Mouse (Mus musculus): ENCODE measurements at regions not wholly inside any gene's neighbourhood (a gene's known extent, or its start where the extent isn't known, plus 50 kb on each side); places are given as distances from the start of the nearest gene placed in this dataset.
A peak's percentile ranks its signal among the peaks of the same experiment; 100 is the strongest.

GRCm38 (mm10) chr13:28757846-28758522 lies 195.5 kb downstream of the Sox4 start:
- Histone ChIP-seq H3K27ac (peak overlapping the region; percentile 90), H3K4me1 (peaks cover 60% of the 10 kb centered on the region), H3K27me3 (ENCODE audit: low read depth, poor library complexity, severe bottlenecking) (no peaks in the 10 kb centered on the region), H3K9me3 (replicated peaks) (no peaks in the 10 kb centered on the region), H3K36me3 (no peaks in the 10 kb centered on the region), H3K4me3 (peak overlapping the region; percentile 50)
- peak; percentile 70 for DNase-seq (ENCODE audit: low spot score)
- under 1% methylated on average over 13 of the region's 13 CpGs for WGBS

DNA sequence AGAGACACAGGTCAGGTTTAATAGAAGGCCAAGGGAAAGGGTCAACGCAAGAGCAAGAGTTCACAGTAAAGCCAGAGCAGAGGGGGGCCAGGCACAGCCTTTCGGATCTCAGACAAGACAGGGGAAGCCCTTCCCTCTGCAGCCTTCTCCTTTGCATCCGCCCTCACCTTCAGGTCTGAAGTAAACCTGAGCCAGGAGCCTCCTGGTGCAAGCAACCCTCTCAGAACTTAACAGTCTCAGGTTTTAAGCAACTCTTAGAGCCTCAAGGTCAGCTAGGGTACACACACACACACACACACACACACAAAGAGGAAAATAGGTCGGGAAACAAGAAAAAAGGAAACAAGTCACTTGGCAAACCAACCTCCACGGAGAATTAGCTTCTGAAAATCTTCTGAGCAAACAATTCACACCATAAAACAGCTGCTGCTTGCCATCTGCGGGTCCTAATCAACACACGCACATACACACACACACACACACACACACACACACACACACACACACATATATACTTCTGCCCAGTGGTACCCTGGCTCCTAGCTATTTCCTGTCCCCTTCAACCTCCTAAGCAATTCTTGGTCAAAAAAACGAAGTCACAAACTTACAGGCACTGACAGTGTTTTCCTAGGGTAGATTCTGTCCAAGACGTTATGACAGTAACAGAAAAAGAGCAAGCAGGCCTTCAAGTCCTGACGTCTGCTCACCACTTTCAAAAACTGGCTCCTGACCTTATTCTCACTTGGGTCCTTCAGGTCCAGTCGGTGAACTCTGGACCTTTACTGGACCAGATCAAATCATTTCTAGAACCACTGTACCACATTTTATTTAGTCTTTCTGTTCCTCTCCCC lies 196.4 kb downstream of the Sox4 start:
- Histone ChIP-seq H3K9me3 (replicated peaks) (no peaks in the 10 kb centered on the region), H3K27me3 (ENCODE audit: low read depth, poor library complexity, severe bottlenecking) (no peaks in the 10 kb centered on the region), H3K4me1 (peaks cover 60% of the 10 kb centered on the region), H3K4me3 (peak overlapping the region; percentile 50), H3K36me3 (no peaks in the 10 kb centered on the region), H3K27ac (peak overlapping the region; percentile 90)
- WGBS: 16% methylated on average over 11 of the region's 11 CpGs
- DNase-seq (ENCODE audit: low spot score): no peak

DNA sequence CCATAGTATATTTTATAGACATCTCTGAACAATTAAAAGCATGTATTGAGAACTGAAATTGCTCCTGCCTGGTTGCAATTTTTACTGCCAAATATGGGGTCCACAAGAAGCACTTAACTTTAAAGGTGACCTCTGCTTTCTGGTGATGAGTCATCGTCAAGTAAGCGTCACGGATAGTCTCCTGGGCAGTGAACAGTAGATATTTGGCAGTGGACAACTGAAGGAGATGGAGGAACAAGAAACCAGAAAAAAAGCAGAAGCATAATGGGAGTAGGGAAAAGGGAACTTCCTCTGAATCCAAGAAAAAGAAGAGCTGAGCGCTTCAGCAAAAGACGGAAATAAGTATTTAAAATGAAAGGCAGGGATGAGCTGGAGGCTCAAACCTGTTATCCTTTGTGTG lies 199.3 kb downstream of the Sox4 start:
- Histone ChIP-seq H3K4me3 (no peak overlapping the region), H3K36me3 (no peaks in the 10 kb centered on the region), H3K9me3 (replicated peaks) (no peaks in the 10 kb centered on the region), H3K27me3 (ENCODE audit: low read depth, poor library complexity, severe bottlenecking) (no peaks in the 10 kb centered on the region), H3K4me1 (peaks cover 47% of the 10 kb centered on the region), H3K27ac (no peak overlapping the region)
- 71% methylated on average over 5 of the region's 5 CpGs for WGBS
- no peak for DNase-seq (ENCODE audit: low spot score)

DNA sequence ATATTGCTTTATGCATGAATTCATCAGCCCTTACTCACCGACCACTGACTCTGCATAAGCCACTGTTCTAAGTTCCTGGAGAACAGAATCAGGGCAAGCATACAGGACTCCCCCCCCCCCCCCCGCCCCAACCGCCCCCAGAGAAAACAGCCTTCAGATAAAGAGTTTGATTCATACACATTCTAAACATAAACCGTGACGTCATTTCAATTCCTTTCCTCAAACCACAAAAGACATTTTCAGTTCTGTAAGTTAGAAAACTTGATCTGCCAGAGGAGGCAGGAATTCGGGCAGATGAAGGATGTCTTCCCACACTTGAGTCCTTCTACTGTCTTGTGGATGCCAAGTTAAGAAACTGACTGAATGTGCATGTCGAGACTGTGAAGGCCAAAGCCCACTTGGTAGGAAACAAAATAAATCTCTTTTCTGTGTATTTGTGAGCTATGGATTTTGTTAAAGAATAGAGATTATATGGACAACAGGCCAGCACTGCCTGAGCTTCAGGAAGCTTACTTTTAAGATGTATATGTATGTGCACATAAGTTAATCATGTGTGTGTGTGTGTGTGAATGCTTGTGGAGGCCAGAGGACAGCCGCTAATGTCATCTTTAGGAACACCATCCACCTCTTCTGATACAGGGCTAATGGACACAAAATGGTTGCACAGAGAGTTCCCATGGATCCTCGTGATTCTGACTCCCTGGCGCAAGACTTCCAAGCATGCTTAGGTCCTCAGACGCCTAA lies 202.4 kb downstream of the Sox4 start:
- WGBS: 87% methylated on average over 11 of the region's 11 CpGs
- H3K9me3 ChIP-seq (replicated peaks): no peaks in the 10 kb centered on the region
- no peak overlapping the region for H3K4me3 ChIP-seq
- H3K27ac ChIP-seq: no peak overlapping the region
- H3K36me3 ChIP-seq: no peaks in the 10 kb centered on the region
- no peak for DNase-seq (ENCODE audit: low spot score)
- peaks cover 17% of the 10 kb centered on the region for H3K4me1 ChIP-seq
- H3K27me3 ChIP-seq (ENCODE audit: low read depth, poor library complexity, severe bottlenecking): no peaks in the 10 kb centered on the region

DNA sequence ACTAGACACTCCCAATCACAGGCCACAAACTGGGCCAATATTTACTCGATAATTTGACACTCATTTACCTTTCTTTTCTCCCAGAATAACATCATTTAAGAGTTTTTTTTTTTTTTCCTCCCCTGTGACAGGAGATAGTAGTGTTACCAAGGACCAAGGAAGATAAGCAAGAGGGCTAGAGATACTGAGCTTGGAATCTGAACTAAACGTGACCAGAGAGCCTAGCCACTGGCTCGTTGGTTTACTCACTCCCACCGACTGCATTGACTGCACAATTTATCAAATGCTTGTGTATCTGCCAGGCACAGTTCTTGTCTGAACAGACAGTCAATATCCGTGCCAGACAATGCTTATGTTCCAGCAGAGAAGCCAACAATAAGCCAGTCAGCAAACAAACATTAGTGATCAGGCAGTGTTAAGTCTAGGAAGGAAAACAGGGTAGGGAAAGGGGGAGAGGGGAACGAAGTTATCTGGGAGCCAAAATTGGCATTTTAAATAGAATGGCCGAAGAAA lies 213.3 kb downstream of the Sox4 start:
- Histone ChIP-seq H3K27me3 (ENCODE audit: low read depth, poor library complexity, severe bottlenecking) (no peaks in the 10 kb centered on the region), H3K27ac (no peak overlapping the region), H3K4me3 (no peak overlapping the region), H3K9me3 (replicated peaks) (no peaks in the 10 kb centered on the region), H3K4me1 (peaks cover 15% of the 10 kb centered on the region), H3K36me3 (no peaks in the 10 kb centered on the region)
- DNase-seq (ENCODE audit: low spot score): no peak
- 70% methylated on average over 7 of the region's 7 CpGs for WGBS

- peak overlapping the region; percentile 30; the same call in 1 of the 2 replicates for H3K27ac ChIP-seq
- no peaks in the 10 kb centered on the region for H3K36me3 ChIP-seq
- no peak for DNase-seq (ENCODE audit: low spot score)
- no peak overlapping the region for H3K4me3 ChIP-seq
- 70% methylated on average over 8 of the region's 8 CpGs for WGBS
- no peaks in the 10 kb centered on the region for H3K27me3 ChIP-seq (ENCODE audit: low read depth, poor library complexity, severe bottlenecking)
- H3K9me3 ChIP-seq (replicated peaks): no peaks in the 10 kb centered on the region
- H3K4me1 ChIP-seq: peaks cover 15% of the 10 kb centered on the region
Measured at GRCm38 (mm10) chr13:28738160-28739100, 215.1 kb downstream of the Sox4 start.

GRCm38 (mm10) chr13:28732475-28732874 lies 221.0 kb downstream of the Sox4 start:
- no peaks in the 10 kb centered on the region for H3K9me3 ChIP-seq (replicated peaks)
- H3K27ac ChIP-seq: no peak overlapping the region
- 76% methylated on average over 1 of the region's 1 CpGs for WGBS
- no peak for DNase-seq (ENCODE audit: low spot score)
- H3K4me1 ChIP-seq: no peaks in the 10 kb centered on the region
- H3K27me3 ChIP-seq (ENCODE audit: low read depth, poor library complexity, severe bottlenecking): no peaks in the 10 kb centered on the region
- no peak overlapping the region for H3K4me3 ChIP-seq
- H3K36me3 ChIP-seq: no peaks in the 10 kb centered on the region

DNA sequence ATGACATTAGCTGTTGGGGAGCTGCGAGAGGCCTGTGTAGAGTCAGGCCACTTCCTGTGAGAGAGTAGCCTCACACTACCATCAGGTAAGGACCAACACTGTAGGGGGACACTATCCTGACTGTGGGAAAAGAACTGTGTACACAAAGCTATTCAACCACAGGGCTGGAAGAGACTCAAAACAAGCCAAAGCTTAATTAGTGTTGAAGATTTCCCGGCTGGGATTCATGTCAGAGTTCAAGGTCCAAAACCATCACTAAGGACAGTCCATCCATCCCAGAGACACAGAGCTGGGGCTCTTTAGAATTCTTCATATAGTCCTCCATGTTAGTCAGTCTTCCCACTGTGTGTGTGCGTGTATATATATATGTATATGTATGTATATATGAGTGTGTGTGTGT lies 221.5 kb downstream of the Sox4 start:
- H3K36me3 ChIP-seq: no peaks in the 10 kb centered on the region
- H3K4me1 ChIP-seq: no peaks in the 10 kb centered on the region
- H3K27ac ChIP-seq: no peak overlapping the region
- WGBS: 90% methylated on average over 3 of the region's 3 CpGs
- no peak for DNase-seq (ENCODE audit: low spot score)
- H3K4me3 ChIP-seq: no peak overlapping the region
- no peaks in the 10 kb centered on the region for H3K9me3 ChIP-seq (replicated peaks)
- no peaks in the 10 kb centered on the region for H3K27me3 ChIP-seq (ENCODE audit: low read depth, poor library complexity, severe bottlenecking)

DNA sequence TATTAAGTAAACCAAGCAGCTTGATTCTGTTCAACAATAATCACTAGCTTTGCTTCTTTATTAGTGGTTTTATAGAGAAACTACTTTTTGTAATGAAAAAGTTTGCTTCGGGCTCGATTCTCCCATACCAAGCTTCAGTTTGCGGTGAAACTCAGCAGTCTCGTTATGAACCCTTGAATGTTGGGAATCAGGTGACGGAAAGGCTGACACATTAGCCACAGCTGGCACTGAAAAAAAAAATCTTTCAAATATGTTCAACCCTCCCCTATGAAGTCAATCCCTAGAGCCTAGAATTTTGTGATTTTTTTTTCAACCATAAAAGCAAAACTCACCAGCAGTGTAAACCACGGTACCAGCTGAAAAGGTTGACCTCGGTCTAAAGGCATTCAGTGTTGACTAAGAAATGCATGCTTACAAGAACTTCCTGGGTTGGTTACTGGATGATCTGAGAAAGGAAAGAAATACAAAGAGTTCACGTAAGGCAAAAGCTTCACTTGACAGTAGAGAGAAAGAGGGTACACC lies 223.4 kb downstream of the Sox4 start:
- H3K27ac ChIP-seq: no peak overlapping the region
- DNase-seq (ENCODE audit: low spot score): no peak

DNA sequence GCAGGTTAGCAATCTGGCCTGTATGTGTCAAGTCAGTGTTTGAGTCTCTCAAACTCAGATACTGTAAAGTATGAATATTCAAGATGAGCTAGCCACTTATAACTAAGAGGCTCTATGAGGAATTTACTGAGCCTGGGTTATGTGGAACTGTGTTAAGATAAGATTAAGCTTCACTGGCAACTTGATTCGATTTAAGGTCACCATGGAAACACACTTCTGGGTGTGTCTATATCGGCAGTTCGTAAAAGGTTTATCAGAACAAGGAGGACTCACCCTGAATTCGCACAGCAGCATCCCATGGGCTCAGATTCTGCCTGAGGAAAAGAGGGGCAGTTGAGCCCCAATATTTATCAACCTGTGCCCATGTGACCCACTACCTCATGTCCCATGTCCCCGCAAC lies 224.7 kb downstream of the Sox4 start:
- DNase-seq (ENCODE audit: low spot score): no peak
- no peaks in the 10 kb centered on the region for H3K4me1 ChIP-seq
- no peak overlapping the region for H3K27ac ChIP-seq
- H3K4me3 ChIP-seq: no peak overlapping the region
- H3K36me3 ChIP-seq: no peaks in the 10 kb centered on the region
- no peaks in the 10 kb centered on the region for H3K27me3 ChIP-seq (ENCODE audit: low read depth, poor library complexity, severe bottlenecking)
- 88% methylated on average over 5 of the region's 5 CpGs for WGBS
- H3K9me3 ChIP-seq (replicated peaks): no peaks in the 10 kb centered on the region

More for the DNA sequence above, 223.4 kb downstream of the Sox4 start:
- WGBS: 92% methylated on average over 8 of the region's 8 CpGs
- H3K36me3 ChIP-seq: no peaks in the 10 kb centered on the region
- H3K4me3 ChIP-seq: no peak overlapping the region
- no peaks in the 10 kb centered on the region for H3K4me1 ChIP-seq
- no peaks in the 10 kb centered on the region for H3K27me3 ChIP-seq (ENCODE audit: low read depth, poor library complexity, severe bottlenecking)
- no peaks in the 10 kb centered on the region for H3K9me3 ChIP-seq (replicated peaks)

DNA sequence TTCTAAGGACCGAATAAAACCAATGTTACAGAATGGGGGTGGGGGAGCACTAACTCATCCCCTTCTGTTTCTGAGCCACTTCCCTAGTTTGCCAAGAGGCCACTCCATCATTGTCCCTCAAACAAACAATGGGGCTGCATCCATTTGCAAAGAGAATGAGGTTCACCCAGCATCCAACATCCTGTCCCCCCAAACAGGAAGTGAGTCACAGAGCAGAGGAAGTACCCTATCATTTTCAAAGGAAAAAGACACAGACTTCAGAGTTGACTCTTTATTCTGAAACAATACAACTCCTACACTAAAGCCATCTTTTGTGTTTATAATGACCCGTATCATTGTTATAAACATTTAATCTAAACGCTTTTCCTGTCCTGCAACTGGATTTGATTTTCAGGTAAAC lies 229.2 kb downstream of the Sox4 start:
- peaks cover 28% of the 10 kb centered on the region for H3K4me1 ChIP-seq
- no peak for DNase-seq (ENCODE audit: low spot score)
- no peaks in the 10 kb centered on the region for H3K9me3 ChIP-seq (replicated peaks)
- H3K27ac ChIP-seq: no peak overlapping the region
- H3K36me3 ChIP-seq: no peaks in the 10 kb centered on the region
- H3K27me3 ChIP-seq (ENCODE audit: low read depth, poor library complexity, severe bottlenecking): no peaks in the 10 kb centered on the region
- WGBS: 85% methylated on average over 3 of the region's 3 CpGs
- H3K4me3 ChIP-seq: no peak overlapping the region

DNA sequence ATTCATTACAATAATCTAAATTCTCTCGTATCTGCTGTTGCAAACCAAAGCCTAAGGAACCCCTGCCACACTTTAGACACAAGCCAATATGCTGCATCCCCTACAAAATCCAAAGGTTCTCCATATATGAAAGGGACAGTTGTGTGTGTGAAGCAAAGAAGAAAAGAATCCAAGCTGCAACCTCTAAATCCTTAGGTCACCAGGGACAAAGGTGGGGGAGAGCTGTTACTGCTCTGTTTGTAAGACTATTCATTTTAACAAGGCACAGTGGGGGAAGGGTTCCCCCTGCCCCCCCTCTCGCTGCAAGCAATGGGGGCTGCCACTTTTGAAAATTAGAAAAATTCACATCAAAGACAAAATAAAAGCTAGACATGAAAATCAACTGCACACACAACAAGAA lies 231.4 kb downstream of the Sox4 start:
- H3K36me3 ChIP-seq: no peaks in the 10 kb centered on the region
- peaks cover 43% of the 10 kb centered on the region for H3K4me1 ChIP-seq
- DNase-seq (ENCODE audit: low spot score): no peak
- no peak overlapping the region for H3K4me3 ChIP-seq
- 86% methylated on average over 2 of the region's 2 CpGs for WGBS
- no peaks in the 10 kb centered on the region for H3K9me3 ChIP-seq (replicated peaks)
- no peak overlapping the region for H3K27ac ChIP-seq
- H3K27me3 ChIP-seq (ENCODE audit: low read depth, poor library complexity, severe bottlenecking): no peaks in the 10 kb centered on the region

Data from limb, embryonic 10.5 days (tissue).